Mouse (Mus musculus) brain, embryonic 14.5 days (tissue): ENCODE measurements around the gene Nras.

ENCODE experiments used
- CTCF ChIP-seq: fragments of 200-500 bp; IDR thresholded peaks from 2 replicates; pipeline ENCODE4 v1.5.1; 2012; ENCODE audit warnings: inconsistent platforms, mild to moderate bottlenecking, moderate library complexity, borderline replicate concordance; ENCODE audit not compliant: insufficient read depth, insufficient read length; ENCODE audit errors: extremely low read depth
- POLR2A ChIP-seq: fragments of 200-500 bp; IDR thresholded peaks from 2 replicates; pipeline ENCODE4 v1.6.1; 2012; ENCODE audit warnings: mild to moderate bottlenecking, inconsistent platforms, borderline replicate concordance; ENCODE audit not compliant: poor library complexity, insufficient read depth, insufficient read length, severe bottlenecking; ENCODE audit errors: extremely low read depth

GRCm38 (mm10) chr3:103040861-103041379 is 17.2 kb upstream of the Nras start:
- no peak for TF ChIP-seq CTCF
- no peak for TF ChIP-seq POLR2A
